Mouse (Mus musculus) bone marrow macrophage, adult 2 months (primary cell): Measurements from ENCODE around the gene Ctu2.

Experiments
- CTCF ChIP-seq: IDR thresholded peaks from 2 replicates; pipeline ENCODE4 v1.5.1; 2012; ENCODE audit warnings: low read depth, mild to moderate bottlenecking, low read length, moderate library complexity
- POLR2A ChIP-seq: IDR thresholded peaks from 2 replicates; pipeline ENCODE4 v1.6.1; 2012; ENCODE audit warnings: mild to moderate bottlenecking, low read depth, low read length, borderline replicate concordance

DNA sequence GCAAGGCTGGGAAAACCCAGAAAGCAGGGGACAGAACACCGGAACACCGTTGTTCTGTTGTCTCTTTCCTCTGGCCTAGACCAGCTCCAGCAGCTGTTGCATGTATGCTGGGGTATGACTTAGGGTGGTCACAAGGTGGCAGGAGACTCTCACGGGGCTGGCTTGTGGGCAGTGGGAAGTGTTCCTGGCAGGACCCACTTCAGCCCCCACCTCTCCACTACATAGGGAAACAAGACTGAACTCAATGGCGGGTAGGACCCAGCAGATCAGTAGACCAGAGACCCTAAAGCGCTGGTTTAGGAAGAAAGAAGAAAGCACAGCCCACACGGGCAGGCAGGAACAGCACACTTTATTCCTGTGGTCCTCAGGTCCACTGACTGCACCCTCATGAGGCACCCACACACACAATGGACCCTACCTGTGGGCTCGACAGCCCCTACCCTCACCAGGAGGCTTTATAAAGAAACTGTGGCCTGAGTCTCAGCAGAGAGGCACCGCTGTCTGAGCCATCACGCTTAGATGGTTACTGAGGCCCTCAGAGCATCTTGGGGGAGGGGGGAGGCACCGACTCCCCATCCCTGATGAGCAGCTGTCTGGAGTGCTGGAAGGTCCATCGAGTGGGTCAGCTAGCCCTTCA, 42.6 kb upstream of the Ctu2 start:
- no peak for TF ChIP-seq POLR2A
- no peak for TF ChIP-seq CTCF
